Mouse (Mus musculus) hindbrain, embryonic 14.5 days (tissue): Measurements from ENCODE around the gene Pvr. TPM values are rescaled to one million over a fixed set of nuclear protein-coding genes. Genes with fewer than 3 reads are reported as not detected.
A peak's percentile ranks its signal among the peaks of the same experiment; 100 is the strongest.

Experiments used
- ATAC-seq: fragments of 200-750 bp; cut with Nextera tagmentation; 2 replicates; pipeline ENCODE4 v1.8.0; 2017; ENCODE audit warnings: moderate number of reproducible peaks, mild to moderate bottlenecking, moderate TSS enrichment, moderate library complexity; ENCODE audit not compliant: low FRiP score
- DNase-seq: peaks from one replicate; pipeline ENCODE4 v3.0.0-alpha.2; 2015; ENCODE audit warnings: low spot score
- H3K27ac ChIP-seq: fragments of 300-500 bp; sonication (generic); 2 replicates; pipeline ENCODE4 v1.5.1; 2014; ENCODE audit warnings: mild to moderate bottlenecking, moderate library complexity
- H3K27me3 ChIP-seq: fragments of 300-500 bp; sonication (generic); 2 replicates; pipeline ENCODE4 v1.6.1; 2014; ENCODE audit warnings: mild to moderate bottlenecking, low read length, mixed read lengths; ENCODE audit not compliant: control insufficient read depth, insufficient read depth
- H3K36me3 ChIP-seq: fragments of 300-500 bp; sonication (generic); replicated peaks from 2 replicates; pipeline ENCODE4 v1.6.1; 2014; ENCODE audit not compliant: control insufficient read depth, insufficient read depth
- H3K4me1 ChIP-seq: fragments of 300-500 bp; sonication (generic); replicated peaks from 2 replicates; pipeline ENCODE4 v1.6.1; 2014; ENCODE audit warnings: antibody characterized with exemption, low read length, mixed read lengths; ENCODE audit not compliant: control insufficient read depth, insufficient read depth
- H3K4me2 ChIP-seq: fragments of 300-500 bp; sonication (generic); replicated peaks from 2 replicates; pipeline ENCODE4 v1.6.1; 2014; ENCODE audit warnings: mild to moderate bottlenecking, moderate library complexity
- H3K4me3 ChIP-seq: fragments of 300-500 bp; sonication (generic); replicated peaks from 2 replicates; pipeline ENCODE4 v1.5.1; 2014; ENCODE audit warnings: mild to moderate bottlenecking, low read length
- H3K9ac ChIP-seq: fragments of 300-500 bp; sonication (generic); 2 replicates; pipeline ENCODE4 v1.6.1; 2014
- H3K9me3 ChIP-seq: fragments of 300-500 bp; sonication (generic); 2 replicates; pipeline ENCODE4 v1.6.1; 2016; ENCODE audit warnings: low read length; ENCODE audit not compliant: control insufficient read depth
- WGBS: fragments of 180-500 bp; shearing (Covaris S2); extraction: QIAGEN DNeasy Blood & Tissue Kit; methylation state at CpG from one replicate; pipeline ENCODE4 v1.1.7; 2014; 5-methylcytosine and 5-hydroxymethylcytosine counted together
- polyA plus RNA-seq: library from polyadenylated mRNA; unstranded; fragments of >200 nt; fragmentation: Nextera tagmentation; extraction: Ambion mirVana; gene quantifications from 2 replicates; pipeline ENCODE4 v1.2.1, GENCODE M21; 2014

Gene Pvr
- polyA plus RNA-seq, 1 experiment from 2014 or later = 6.4 TPM

DNA sequence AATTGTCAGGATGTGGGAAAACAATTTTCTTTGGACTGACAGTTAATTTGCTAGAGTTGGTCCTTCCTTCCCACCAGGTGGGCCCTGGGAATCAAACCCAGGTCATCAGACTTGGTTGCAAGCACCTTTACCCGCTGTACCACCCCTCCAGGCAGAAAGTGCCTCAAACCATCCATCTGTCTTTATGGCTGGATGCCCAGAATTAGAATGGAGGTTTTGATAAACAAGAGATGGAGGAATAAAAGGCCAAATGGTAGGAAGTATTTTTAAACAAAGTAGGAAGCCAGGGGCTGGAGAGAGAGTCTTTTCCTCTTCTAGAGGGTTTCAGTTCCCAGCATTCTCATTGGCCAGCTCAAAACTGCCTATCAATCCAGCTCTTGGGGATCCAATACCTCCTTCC, 4.4 kb upstream of the Pvr start:
- no peak overlapping the region for H3K4me2 ChIP-seq
- WGBS = 73% methylated on average over 1 of the region's 1 CpGs
- no peaks in the 10 kb centered on the region for H3K36me3 ChIP-seq
- H3K9ac ChIP-seq = no peak overlapping the region
- H3K4me1 ChIP-seq = no peaks in the 10 kb centered on the region; the same call in 1 of the 2 replicates
- no peaks in the 10 kb centered on the region for H3K9me3 ChIP-seq
- H3K27me3 ChIP-seq = no peaks in the 10 kb centered on the region
- no peak overlapping the region for H3K27ac ChIP-seq
- H3K4me3 ChIP-seq = no peak overlapping the region
- no peak for DNase-seq
- no peak for ATAC-seq

DNA sequence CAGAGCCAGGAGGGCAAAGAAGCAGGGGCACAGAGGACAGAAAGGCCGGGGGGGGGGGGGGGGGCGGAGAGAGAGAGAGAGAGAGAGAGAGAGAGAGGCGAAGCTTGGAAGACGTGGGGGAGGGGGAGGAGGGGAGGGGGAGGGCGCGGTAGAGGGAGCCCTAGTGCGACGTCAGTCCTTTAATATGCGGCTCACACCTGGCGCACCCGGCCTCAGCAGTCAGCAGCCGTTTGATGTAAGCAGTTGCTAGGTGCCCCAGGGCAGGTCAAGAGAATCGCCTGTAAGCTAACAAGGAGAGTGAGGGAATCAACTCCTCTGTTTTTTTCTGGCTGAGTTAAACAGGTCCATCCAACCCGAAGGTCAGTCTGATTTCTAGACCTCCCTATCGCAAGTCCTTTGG, 2.8 kb upstream of the Pvr start:
- 0 out of 2 replicates have a peak overlapping the region, but pooled peaks have one; percentile 19 for H3K4me2 ChIP-seq
- peaks cover 4% of the 10 kb centered on the region for H3K4me1 ChIP-seq
- no peaks in the 10 kb centered on the region for H3K36me3 ChIP-seq
- ATAC-seq (no peak), DNase-seq (no peak)
- H3K4me3 ChIP-seq = no peak overlapping the region
- H3K9ac ChIP-seq = no peak overlapping the region
- WGBS = 25% methylated on average over 9 of the region's 15 CpGs
- no peaks in the 10 kb centered on the region for H3K27me3 ChIP-seq
- H3K9me3 ChIP-seq = no peaks in the 10 kb centered on the region
- H3K27ac ChIP-seq = no peak overlapping the region

DNA sequence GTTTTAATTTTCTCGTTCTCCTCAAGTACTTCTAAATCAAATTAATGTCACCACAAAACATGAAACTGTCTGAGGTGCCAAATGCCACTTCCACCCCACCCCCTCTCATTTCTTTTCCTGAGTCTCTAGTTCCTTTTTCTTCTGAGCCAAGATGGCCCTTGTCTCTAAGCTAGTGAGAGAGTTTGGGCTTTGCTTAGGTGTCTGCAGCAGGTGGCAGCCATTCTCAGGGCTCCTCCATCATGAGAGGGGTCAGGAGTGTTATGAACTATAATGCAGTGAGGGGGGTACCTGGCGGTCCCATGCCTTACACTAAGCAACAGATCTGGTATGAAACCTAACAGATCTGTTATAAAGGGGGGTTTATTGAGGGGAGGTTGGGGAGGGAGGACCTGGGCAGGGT, 2.4 kb upstream of the Pvr start:
- H3K4me2 ChIP-seq = no peak overlapping the region
- ATAC-seq = no peak
- no peaks in the 10 kb centered on the region for H3K27me3 ChIP-seq
- H3K9me3 ChIP-seq = no peaks in the 10 kb centered on the region
- no peak for DNase-seq
- WGBS = 42% methylated on average over 2 of the region's 2 CpGs
- H3K36me3 ChIP-seq = peaks cover 3% of the 10 kb centered on the region; the same call in 1 of the 2 replicates
- H3K4me3 ChIP-seq = no peak overlapping the region
- peaks cover 4% of the 10 kb centered on the region for H3K4me1 ChIP-seq
- H3K27ac ChIP-seq = no peak overlapping the region
- H3K9ac ChIP-seq = no peak overlapping the region

DNA sequence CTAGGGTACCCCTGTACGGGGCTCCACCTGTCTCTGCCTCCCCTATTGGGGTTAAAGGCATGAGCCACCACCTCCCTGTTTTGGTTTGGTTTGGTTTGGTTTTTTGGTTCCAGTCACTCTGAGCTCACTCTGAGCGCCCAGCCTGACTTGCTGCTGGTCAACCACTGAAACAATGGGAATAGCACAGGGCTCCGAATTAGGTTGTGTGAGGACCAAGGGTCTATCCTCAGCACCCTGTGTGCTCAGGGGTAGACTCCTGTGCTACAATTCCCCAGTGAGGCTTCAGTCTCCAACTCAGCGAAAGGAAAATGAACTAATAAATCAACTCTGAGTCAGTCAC, 824 bp downstream of the Pvr start:
- 38% methylated on average over 4 of the region's 4 CpGs for WGBS
- H3K9me3 ChIP-seq = no peaks in the 10 kb centered on the region
- peak; percentile 39 for ATAC-seq
- peak overlapping the region; percentile 85 for H3K9ac ChIP-seq
- H3K27ac ChIP-seq = peak overlapping the region; percentile 91
- peaks cover 4% of the 10 kb centered on the region for H3K4me1 ChIP-seq
- peaks cover 22% of the 10 kb centered on the region for H3K36me3 ChIP-seq
- peak overlapping the region; percentile 67 for H3K4me2 ChIP-seq
- no peak for DNase-seq
- peak overlapping the region; percentile 70 for H3K4me3 ChIP-seq
- H3K27me3 ChIP-seq = no peaks in the 10 kb centered on the region

DNA sequence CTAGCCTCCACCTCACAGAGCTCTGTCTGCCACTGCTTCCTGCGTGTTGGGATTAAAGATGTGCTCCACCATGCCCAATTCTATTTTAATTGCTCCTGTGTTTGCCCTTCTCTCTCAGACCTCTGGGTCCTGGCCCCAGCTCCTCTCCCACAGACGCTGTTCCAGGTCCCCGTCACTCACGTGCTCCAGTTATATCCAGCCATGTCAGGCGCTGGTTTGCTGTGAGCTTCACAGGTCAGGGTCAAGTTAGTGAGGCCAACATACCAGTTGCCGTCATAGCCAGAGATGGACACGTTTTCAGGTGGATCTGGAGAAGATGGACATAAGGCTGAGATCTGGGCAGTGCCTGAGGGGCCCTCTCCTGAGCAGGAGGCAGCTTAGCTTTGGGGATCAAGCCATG, 6.4 kb downstream of the Pvr start:
- WGBS = 97% methylated on average over 7 of the region's 7 CpGs
- no peak for ATAC-seq

DNA sequence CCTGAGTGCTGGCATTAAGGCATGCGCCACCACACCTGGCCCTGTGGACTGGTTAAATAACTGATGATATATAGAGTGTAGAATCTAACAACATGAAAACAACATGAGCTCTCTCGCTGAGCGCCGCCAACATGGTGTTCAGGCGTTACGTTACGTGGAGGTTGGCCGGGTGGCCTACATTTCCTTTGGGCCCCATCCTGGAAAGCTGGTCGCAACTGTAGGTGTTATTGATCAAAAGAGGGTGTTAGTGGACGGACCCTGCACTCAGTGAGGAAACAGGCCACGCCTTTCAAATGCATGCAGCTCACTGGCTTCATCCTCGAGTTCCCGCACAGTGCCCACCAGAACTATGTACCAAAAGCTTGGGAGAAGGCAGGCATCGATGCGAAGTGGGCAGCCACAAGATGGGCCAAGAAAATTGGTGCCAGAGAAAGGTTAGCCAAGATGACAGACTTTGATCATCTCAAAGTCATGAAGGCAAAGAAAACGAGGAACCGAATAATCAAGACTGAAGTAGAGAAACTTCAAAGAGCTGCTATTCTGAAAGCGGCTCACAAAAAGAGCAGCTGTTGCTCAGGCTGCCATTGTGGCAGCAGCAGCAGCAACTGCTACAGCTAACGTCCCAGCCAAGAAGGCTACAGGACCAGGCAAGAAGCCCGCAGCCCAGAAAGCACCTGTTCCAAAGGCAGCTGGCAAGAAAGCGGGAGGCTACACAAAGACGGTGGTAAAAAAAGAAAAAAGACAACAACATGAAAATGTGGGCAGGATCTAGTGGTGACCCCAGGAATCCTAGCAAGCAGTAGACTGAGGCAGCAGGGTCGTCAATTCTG, 9.1 kb downstream of the Pvr start:
- whole genome bisulfite sequencing = 86% methylated on average over 23 of the region's 23 CpGs
- Histone ChIP-seq H3K36me3 (peaks cover 31% of the 10 kb centered on the region), H3K4me3 (no peak overlapping the region), H3K27ac (no peak overlapping the region), H3K4me1 (no peaks in the 10 kb centered on the region), H3K4me2 (no peak overlapping the region), H3K9me3 (no peaks in the 10 kb centered on the region), H3K27me3 (no peaks in the 10 kb centered on the region), H3K9ac (no peak overlapping the region)
- ATAC-seq = no peak
- DNase-seq = no peak

More for the DNA sequence above, 6.4 kb downstream of the Pvr start:
- H3K4me1 ChIP-seq = no peaks in the 10 kb centered on the region
- no peaks in the 10 kb centered on the region for H3K9me3 ChIP-seq
- H3K9ac ChIP-seq = no peak overlapping the region
- no peak overlapping the region for H3K4me3 ChIP-seq
- H3K4me2 ChIP-seq = no peak overlapping the region
- peaks cover 26% of the 10 kb centered on the region for H3K36me3 ChIP-seq
- no peaks in the 10 kb centered on the region for H3K27me3 ChIP-seq
- no peak overlapping the region for H3K27ac ChIP-seq
- DNase-seq = no peak

DNA sequence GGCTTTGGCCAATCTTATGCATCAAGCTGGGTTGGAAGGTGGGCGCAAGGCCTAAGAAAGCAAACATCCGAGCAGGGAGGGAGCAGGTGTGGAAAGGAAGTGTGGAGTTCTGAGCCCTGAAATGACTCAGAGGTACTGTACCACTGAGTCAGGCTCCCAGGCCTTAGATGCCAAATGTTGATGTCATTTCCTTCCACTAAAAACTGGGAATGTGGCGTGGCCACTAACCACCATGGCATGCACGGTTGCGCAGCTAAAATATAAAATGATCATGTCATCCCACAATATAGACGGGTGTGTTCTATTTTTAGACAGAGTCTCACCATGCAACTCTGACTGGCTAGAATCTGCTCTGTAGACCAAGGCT, 9.7 kb downstream of the Pvr start:
- Histone ChIP-seq H3K27ac (no peak overlapping the region), H3K9me3 (0 out of 2 replicates have a peak, but pooled peaks cover 3% of the 10 kb centered on the region), H3K9ac (no peak overlapping the region), H3K4me3 (no peak overlapping the region), H3K27me3 (no peaks in the 10 kb centered on the region), H3K4me2 (no peak overlapping the region), H3K4me1 (no peaks in the 10 kb centered on the region), H3K36me3 (peaks cover 30% of the 10 kb centered on the region)
- WGBS = 90% methylated on average over 6 of the region's 6 CpGs
- ATAC-seq (no peak), DNase-seq (no peak)

DNA sequence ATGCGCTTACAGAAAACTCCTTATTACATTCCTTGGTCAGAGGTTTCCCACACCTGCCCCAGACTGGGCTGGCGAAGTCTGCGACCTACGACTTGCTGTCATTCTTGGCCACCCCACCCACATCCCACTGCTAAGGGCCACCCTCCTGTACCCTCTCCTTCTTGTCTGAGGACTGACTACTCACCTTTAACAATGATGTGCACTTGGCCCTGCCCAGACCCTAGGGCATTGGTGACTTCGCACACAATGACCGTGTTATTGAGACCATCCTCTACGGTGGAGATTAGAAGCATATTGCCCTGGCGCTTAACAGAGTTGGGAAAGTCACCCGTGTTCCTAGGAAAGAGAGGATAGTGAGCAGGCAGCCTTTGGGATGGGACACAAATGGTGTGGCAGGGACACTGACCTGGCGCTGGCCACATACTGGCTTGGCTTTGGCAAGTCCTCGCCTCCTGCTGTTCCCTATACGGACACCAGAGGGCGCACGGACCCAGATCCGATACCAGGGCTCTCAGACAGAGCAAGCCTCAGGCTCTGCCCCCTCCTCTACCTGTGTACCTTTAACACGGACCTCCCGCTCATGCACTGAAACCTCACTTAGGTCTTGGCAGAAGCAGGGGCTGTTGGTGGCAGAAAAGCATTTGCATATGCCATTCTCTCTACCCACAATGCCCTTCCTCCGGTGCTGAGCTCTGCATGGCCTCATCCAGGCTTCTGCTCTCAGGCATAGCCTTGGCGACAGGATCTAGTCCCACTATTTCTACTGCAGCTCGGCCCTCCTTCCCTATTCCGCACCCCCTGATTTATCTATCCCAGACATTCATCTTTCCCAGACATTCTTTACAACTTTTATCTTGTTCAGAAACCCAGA, 10.3 kb downstream of the Pvr start:
- H3K4me3 ChIP-seq = no peak overlapping the region
- 54% methylated on average over 21 of the region's 21 CpGs for WGBS
- no peak overlapping the region for H3K27ac ChIP-seq
- 0 out of 2 replicates have a peak, but pooled peaks cover 6% of the 10 kb centered on the region for H3K9me3 ChIP-seq
- no peaks in the 10 kb centered on the region for H3K27me3 ChIP-seq
- peak; percentile 84 for DNase-seq
- H3K36me3 ChIP-seq = peaks cover 25% of the 10 kb centered on the region
- no peak overlapping the region for H3K4me2 ChIP-seq
- peak; percentile 73 for ATAC-seq
- no peak overlapping the region for H3K9ac ChIP-seq
- H3K4me1 ChIP-seq = no peaks in the 10 kb centered on the region

DNA sequence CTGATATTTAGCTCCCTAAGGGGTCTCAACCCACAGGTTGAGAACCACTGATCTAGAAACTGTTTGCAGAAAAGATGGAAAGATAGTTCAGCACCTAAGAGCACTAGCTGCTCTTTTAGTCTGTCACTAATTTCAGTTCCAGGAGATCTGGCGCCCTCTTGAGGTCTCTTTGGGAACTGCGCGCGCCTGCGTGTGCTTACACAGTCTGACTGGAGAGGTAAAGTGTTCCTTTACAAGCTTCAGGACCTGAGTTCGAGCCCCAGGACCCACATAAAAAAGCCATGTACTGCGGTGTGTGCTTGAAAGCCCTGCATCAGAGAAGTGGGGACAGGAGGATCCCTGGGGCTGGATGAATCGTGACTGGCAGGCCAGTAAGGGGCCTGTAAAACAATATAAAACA, 31.1 kb downstream of the Pvr start:
- Histone ChIP-seq H3K4me3 (no peak overlapping the region), H3K27me3 (no peaks in the 10 kb centered on the region), H3K4me2 (no peak overlapping the region), H3K9ac (no peak overlapping the region), H3K4me1 (no peaks in the 10 kb centered on the region), H3K36me3 (no peaks in the 10 kb centered on the region), H3K27ac (no peak overlapping the region), H3K9me3 (no peaks in the 10 kb centered on the region)
- WGBS = 50% methylated on average over 8 of the region's 8 CpGs
- DNase-seq = no peak
- no peak for ATAC-seq
